Mouse (Mus musculus): ENCODE results near the gene Rps6.

DNA sequence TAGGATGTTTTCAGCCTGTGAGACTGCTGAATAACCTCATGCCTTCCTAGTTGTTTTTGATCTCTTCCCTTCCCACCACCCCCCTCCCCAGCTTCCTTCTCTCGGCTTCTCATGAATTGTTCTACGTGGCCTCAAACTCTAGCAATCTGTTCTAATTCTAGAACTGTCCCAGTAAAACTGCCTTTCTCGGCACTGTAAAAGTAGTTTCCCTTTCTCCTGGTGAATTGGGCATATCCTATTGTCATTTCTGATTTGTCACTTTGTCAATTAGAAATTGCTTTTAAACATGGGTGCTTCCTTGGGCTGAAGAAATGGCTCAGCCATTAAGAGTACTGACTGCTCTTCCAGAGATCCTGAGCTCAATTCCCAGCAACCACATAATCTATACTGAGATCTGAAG is 5.2 kb downstream of the Rps6 start:
- TF ChIP-seq POLR2A (IDR thresholded peaks at IDR 0.05; ENCODE audit: extremely low read depth, insufficient read depth, low read length): no peak
- no peak for TF ChIP-seq CTCF (IDR thresholded peaks at IDR 0.05; ENCODE audit: extremely low read depth, insufficient read depth, low read length)
